Mouse (Mus musculus) forelimb bud, embryonic 11.5 days (tissue): ENCODE measurements around the gene Zfp977.
"Not testable (repeated sequence)": the region's sequence is repeated elsewhere in the genome, so short reads cannot be mapped to it uniquely, and the experiment has no call there.

Experiments used
- DNase-seq: peaks from one replicate; pipeline ENCODE4 v3.0.0-alpha.2; 2012; ENCODE audit warnings: low read depth, low spot score

The Zfp977 gene

DNA sequence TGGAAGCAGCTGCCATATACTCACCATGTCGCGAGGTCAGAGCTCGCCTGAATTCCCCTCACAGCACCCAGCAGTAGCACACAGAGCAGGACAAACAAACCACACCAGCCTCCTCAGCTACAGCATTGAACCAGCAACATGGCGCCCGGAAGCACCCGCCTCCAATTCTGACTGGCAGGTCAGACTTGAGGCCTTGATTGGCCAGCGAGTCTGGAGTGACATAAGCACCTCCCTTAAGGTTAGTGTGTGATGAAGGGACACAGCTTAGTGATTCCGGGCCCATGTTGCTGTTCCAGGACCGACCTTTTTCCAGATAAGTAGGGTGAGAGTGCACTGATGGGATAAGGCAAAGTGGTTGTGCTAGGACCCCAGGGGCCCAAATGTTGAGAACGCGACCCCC, at the start of gene Zfp977:
Gene Zfp977 (minus strand): TSS at position 135 of the 400 bp plus-strand sequence.
- not testable (repeated sequence) for DNase-seq

DNA sequence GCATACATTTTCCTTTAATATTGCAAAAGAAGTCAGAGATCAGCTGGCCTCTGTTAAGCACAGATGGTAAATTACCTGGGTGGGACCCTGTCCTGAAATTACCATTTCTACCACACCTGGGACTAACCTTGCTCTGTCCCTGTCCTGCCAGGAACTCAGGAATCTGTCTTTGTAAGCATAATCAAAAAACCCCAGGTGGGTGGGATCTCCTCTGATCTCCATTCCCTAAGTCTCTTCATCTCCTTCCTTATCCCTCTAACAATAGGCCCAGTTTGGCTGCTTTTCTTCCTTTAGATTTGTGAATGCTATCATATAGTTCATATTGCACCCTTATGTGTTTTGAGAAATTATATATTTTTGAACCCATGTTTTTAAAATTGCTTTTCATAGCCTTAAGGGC, 38.7 kb upstream of the Zfp977 start:
- DNase-seq, result not testable (repeated sequence)

DNA sequence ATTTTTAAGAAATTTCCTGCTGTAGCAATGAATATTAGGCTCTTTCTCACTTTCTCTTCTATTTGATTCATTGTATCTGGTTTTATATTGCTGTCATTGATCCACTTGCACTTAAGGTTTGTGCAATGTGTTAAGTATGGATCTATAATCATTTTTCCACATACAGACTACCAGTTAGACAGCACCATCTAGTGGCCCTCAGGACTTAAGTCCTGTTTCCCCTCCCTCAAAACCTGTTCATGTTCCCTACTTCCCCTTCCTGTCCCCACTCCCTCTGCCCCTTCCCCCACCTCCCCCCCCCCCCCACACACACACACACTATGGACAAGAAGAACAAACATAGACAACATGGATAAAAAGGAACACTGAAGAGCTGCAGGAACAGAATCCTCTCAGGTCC, 3.3 kb upstream of the Zfp977 start:
- DNase-seq, result not testable (repeated sequence)

DNA sequence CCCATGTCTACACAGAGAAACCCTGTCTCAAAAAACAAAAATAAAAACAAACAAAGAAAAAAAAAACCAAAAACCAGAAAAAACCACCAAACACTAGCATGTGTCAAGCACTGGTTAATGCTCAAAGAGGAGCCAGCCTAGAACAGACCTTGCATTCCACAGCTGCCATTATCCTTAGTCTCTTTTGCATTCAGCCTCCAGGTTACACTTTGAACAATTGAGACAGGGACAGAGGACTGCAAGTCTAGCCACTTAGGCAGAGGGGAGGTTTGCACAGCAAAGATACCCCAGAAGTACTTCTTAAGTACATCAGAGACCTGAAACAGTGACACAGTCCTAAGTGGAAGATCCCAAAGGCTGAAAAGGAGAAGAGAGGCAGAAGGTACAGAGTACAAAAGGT, 1.0 kb downstream of the Zfp977 start:
- not testable (repeated sequence) for DNase-seq

DNA sequence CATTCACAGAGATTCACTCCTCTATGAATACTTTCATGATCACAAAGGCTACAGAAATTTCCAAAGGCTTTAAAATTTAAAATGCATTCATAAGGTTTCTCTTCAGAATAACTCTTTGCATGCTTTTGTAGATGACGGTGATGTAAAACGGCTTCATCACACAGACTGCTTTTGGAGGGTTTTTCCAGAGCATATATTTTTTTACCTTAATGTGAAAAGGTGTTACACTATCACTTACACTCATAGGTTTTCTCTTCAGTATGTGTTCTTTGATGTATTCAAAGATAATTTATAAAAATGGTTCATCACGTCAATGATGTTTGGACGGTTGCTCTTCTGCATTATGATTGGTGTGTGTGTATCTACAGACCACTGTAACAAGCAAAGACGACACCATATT, 13.9 kb downstream of the Zfp977 start, which contains the start of gene Gm21028:
Gene Gm21028 (minus strand): TSS at position 101 of the 400 bp plus-strand sequence.
- DNase-seq, result no peak

DNA sequence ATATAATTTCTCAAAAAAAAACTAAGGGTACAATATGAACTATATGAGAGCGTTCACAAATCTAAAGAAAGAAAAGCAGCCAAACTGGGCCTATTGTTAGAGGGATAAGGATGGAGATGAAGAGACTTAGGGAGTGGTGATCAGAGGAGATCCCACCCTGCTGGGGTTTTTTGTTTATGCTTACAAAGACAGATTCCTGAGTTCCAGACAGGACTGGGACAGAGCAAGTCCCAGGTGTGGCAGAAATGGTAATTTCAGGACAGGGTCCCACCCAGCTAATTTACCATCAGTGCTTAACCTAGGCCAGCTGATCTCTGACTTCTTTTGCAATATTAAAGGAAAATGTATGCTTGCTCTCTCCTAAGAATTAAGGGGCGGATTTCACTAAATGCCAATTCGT, 40.6 kb downstream of the Zfp977 start:
- DNase-seq, result no peak
